Mouse (Mus musculus): ENCODE results near the gene Foxg1. TPM values are rescaled to one million over a fixed set of nuclear protein-coding genes. Genes with fewer than 3 reads are reported as not detected.

Gene Foxg1
- total RNA-seq (2021): 1 to 10 TPM in 1 of 2 experiments, not detected in 1; 1.4 TPM
- long read RNA-seq, experiment 1: 0 reads
- long read RNA-seq, experiment 2: 0 reads

- no peak for DNase-seq
Observed at GRCm38 (mm10) chr12:49382565-49383520, at the start of gene Foxg1. TSS of gene Foxg1 (plus strand) at chr12:49382660.

- DNase-seq: no peak
Observed at GRCm38 (mm10) chr12:49349697-49350096, 32.8 kb upstream of the Foxg1 start.

DNA sequence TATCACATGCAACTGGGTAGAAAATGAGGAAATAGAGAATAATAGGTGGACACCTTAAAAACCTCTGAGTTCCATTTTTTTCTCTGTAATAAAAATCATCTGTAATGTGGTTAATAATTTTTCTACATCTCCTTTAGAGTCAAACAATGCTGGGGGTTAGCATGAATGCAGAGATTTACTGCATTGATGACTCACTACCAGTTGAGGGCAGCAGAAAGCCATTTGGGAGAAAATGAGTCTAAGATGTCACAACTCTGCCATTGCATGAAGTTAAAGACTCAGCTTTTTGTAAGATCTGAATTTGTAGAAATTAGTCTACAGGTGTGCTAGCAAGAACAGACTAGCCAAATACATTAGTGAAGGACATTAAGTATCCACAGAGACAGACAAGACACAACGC lies 13.5 kb upstream of the Foxg1 start:
- DNase-seq: no peak

DNA sequence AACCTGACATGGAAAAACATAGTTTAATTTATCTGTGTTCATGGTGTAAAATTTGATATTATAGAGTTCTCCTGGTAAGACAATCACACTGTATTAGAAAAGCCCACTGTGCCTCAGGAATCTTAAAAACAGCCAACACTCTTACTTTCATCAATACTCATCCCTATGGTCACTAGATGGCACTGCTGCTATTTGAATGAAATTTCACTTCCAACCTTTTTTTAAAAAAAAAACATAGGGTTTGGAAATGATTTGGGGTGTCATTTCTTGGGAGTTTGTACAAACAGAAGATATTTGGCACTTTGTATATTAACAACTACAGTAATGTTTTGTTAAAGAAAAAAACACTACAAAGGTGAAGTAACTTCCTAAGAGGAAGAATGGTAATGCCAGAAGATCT lies 10.3 kb upstream of the Foxg1 start:
- DNase-seq: no peak

GRCm38 (mm10) chr12:49373176-49373575 lies 9.3 kb upstream of the Foxg1 start:
- no peak for DNase-seq

DNA sequence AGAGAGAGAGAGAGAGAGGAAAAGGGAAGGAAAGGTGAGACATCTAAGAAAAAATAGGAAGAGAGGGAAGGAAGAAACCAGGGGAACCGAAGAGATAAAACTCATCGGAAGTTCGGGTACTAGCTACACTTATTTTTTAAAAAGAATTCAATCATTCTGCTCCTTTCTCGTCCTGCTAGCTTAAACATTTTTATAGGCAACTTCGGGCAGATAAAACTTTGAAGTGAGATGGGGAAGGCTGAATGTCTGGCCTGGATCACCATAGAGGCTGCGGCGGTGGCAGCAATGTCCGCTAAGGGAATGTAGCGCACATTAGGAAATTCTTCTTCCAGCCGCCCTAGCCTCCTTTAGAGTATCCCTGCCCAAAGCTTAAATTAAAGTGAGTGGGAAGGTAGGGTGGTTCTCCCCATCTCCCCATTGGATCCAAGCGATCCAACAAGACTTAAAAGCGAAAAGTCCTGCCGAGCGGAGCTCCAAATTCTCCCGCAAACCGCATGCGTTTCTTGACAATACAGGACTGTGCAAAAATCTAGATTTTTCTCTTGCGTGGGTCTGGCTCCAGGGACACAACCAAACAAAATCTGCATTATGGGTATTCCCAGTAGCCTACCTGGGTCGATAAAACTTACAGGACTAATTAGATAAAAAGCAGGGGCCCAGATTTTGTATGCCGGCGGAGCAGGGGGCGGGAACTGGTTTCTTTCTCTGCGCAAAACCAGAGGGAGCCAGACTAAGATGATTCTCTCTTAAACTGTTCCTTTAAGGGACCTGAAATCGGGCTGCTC lies 8.4 kb upstream of the Foxg1 start:
- no peak for DNase-seq

GRCm38 (mm10) chr12:49374606-49374995 lies 7.9 kb upstream of the Foxg1 start:
- DNase-seq: peak; percentile 43

GRCm38 (mm10) chr12:49375427-49376317 lies 6.8 kb upstream of the Foxg1 start:
- DNase-seq: no peak

DNA sequence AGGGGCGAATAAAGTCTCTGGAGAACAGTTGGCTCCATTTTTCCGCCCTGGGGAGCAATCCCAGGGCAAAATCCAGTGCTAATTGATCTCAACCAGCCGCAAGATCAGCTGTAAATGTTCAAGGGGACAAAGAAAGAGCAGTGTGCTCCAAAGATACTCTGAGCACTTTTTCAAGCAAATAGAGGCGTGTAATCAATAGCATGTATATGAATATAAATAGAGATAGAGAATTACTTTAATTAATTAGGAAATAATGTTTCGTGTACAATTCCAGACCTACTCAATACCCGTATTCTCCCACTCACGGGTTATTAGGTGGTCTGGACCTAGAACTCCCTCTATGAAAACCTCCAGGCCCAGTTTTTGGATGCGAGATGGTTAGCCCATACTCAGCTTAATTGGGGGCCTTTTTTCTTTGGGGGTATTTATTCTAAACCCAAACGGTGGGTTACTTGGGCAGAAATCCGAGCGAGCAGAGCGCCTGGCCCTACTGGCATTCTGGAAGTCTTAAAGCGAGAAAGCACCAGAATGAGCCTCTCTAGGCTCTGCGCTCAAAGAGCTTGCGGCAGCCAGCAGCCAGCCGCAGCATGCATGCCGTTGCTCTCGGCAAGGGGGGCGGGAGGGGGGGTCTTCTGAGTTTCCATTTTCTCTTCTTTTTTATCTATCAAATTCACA lies 6.0 kb upstream of the Foxg1 start:
- no peak for DNase-seq

GRCm38 (mm10) chr12:49377281-49377970 lies 5.0 kb upstream of the Foxg1 start:
- no peak for DNase-seq

- no peak for DNase-seq
Observed at GRCm38 (mm10) chr12:49378920-49379319, 3.5 kb upstream of the Foxg1 start.

DNA sequence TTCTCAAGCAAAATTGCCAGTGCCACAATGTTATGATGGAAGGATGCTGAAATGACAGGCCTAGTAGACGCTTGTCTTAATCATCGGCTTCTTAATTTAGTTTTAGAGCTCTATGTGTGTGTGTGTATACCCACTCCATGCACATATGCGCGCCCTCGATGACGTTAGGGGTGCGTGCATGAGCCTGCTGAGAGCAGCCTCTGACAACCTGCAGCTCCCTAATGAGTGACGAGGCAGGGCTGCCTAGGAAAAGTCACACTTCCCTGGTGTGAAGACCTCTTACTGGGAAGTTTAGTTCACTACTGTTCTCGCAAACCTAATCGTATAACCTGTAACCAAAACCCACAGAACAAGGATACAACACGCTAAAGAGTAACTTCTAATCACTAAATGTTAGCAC lies 3.0 kb upstream of the Foxg1 start:
- DNase-seq: no peak

DNA sequence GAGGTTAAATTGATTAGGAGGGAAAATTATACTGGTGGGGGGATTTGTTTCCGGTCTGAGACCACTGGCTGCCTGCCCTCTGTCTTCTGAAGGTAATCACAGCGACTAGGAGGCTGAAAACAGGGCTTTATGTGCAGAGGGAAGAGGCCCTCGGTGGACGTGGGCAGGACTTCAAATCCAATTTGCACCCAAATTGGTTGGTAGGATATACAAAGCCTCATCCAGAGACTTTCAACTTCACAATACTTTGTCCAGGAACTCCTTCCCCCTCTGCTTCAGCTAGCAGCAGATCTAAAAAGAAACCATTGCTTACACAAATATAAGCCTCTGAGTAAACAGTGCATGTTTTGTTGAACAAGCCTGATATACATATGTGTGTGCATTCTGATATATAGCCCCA lies 2.0 kb upstream of the Foxg1 start:
- DNase-seq: no peak

- no peak for DNase-seq
Observed at GRCm38 (mm10) chr12:49381031-49381525, 1.4 kb upstream of the Foxg1 start.

GRCm38 (mm10) chr12:49381721-49382365 lies 617 bp upstream of the Foxg1 start:
- DNase-seq: no peak

- DNase-seq: peak; percentile 11
Observed at GRCm38 (mm10) chr12:49383521-49384133, 1.2 kb downstream of the Foxg1 start.

GRCm38 (mm10) chr12:49384295-49384875 lies 1.9 kb downstream of the Foxg1 start:
- DNase-seq: no peak

DNA sequence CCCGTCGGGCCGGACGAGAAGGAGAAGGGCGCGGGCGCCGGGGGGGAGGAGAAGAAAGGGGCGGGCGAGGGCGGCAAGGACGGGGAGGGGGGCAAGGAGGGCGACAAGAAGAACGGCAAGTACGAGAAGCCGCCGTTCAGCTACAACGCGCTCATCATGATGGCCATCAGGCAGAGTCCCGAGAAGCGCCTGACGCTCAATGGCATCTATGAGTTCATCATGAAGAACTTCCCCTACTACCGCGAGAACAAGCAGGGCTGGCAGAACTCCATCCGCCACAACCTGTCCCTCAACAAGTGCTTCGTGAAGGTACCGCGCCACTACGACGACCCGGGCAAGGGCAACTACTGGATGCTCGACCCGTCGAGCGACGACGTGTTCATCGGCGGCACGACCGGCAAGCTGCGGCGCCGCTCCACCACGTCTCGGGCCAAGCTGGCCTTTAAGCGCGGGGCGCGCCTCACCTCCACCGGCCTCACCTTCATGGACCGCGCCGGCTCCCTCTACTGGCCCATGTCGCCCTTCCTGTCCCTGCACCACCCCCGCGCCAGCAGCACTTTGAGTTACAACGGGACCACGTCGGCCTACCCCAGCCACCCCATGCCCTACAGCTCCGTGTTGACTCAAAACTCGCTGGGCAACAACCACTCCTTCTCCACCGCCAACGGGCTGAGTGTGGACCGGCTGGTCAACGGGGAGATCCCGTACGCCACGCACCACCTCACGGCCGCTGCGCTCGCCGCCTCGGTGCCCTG lies 2.6 kb downstream of the Foxg1 start, which contains the start of gene Gm43517:
Gene Gm43517 (plus strand): TSS at position 299 of the 755 bp plus-strand sequence.
- no peak for DNase-seq

Measured in adrenal gland, postnatal 10 days (tissue).